Mouse (Mus musculus): ENCODE data around the gene BC049715.

- no peak for TF ChIP-seq POLR2A (IDR thresholded peaks at IDR 0.05; ENCODE audit: low read depth, low read length)
- no peak for TF ChIP-seq CTCF (IDR thresholded peaks at IDR 0.05; ENCODE audit: extremely low read depth, insufficient read length, insufficient replicate concordance, low read depth, low read length)
Measured at GRCm38 (mm10) chr6:136852348-136852747, 24.9 kb downstream of the BC049715 start.
